Mouse (Mus musculus) MEL (cell line): ENCODE data around the gene Olfr692.

Experiments
- CTCF ChIP-seq, 3 experiments: IDR thresholded peaks in 2 of 3; conservative IDR thresholded peaks in 1 of 3; 2 replicates each; pipeline ENCODE4 v1.5.1; 2011 to 2012; ENCODE audit warnings: low read length in 3 of 3, low read depth in 2 of 3, mild to moderate bottlenecking in 2 of 3, improper control_type of control experiment in 1 of 3, inconsistent platforms in 1 of 3, mixed read lengths in 1 of 3, moderate library complexity in 1 of 3; ENCODE audit not compliant: control insufficient read depth in 1 of 3, insufficient read depth in 1 of 3, poor library complexity in 1 of 3, severe bottlenecking in 1 of 3
- KAT2A ChIP-seq: conservative IDR thresholded peaks from 2 replicates; pipeline ENCODE4 v1.6.1; 2012; ENCODE audit warnings: low read depth, low read length, improper control_type of control experiment, inconsistent platforms
- MAX ChIP-seq: IDR thresholded peaks from 2 replicates; pipeline ENCODE4 v1.6.1; 2011; ENCODE audit warnings: low read length, improper control_type of control experiment
- MYC ChIP-seq: IDR thresholded peaks from 2 replicates; pipeline ENCODE4 v1.6.1; 2011; ENCODE audit warnings: low read depth, mild to moderate bottlenecking, low read length, improper control_type of control experiment, moderate library complexity
- POLR2A ChIP-seq, 2 experiments: IDR thresholded peaks; 2 replicates each; pipeline ENCODE4 v1.6.1; 2011 to 2012; ENCODE audit warnings: low read length in 2 of 2, mild to moderate bottlenecking in 2 of 2, control low read depth in 1 of 2, improper control_type of control experiment in 1 of 2, low read depth in 1 of 2, moderate library complexity in 1 of 2; ENCODE audit not compliant: control insufficient read depth in 1 of 2, insufficient read depth in 1 of 2, poor library complexity in 1 of 2
- POLR2AphosphoS2 ChIP-seq: IDR thresholded peaks from 2 replicates; pipeline ENCODE4 v1.6.1; 2011; ENCODE audit warnings: low read length, improper control_type of control experiment
- RCOR1 ChIP-seq: IDR thresholded peaks from 2 replicates; pipeline ENCODE4 v1.6.1; 2012; ENCODE audit warnings: low read depth, mild to moderate bottlenecking, inconsistent platforms, low read length, improper control_type of control experiment
- SIN3A ChIP-seq: IDR thresholded peaks from 2 replicates; pipeline ENCODE4 v1.6.1; 2012; ENCODE audit warnings: low read length, improper control_type of control experiment, inconsistent platforms
- ZC3H11A ChIP-seq: IDR thresholded peaks from 2 replicates; pipeline ENCODE4 v1.6.1; 2012; ENCODE audit warnings: low read depth, mild to moderate bottlenecking, inconsistent platforms, low read length, improper control_type of control experiment
- ZMIZ1 ChIP-seq: IDR thresholded peaks from 2 replicates; pipeline ENCODE4 v1.6.1; 2012; ENCODE audit warnings: low read depth, mild to moderate bottlenecking, inconsistent platforms, low read length, improper control_type of control experiment, moderate library complexity

- TF ChIP-seq KAT2A (no peak), ZMIZ1 (no peak), MAX (no peak), CTCF (IDR thresholded peaks at IDR 0.05 in 2 of 3, conservative IDR thresholded peaks at IDR 0.05 in 1 of 3; ENCODE audit: control insufficient read depth in 1 of 3, insufficient read depth in 1 of 3, low read depth in 2 of 3, low read length in 3 of 3, poor library complexity in 1 of 3, severe bottlenecking in 1 of 3) (no peak), POLR2AphosphoS2 (no peak), SIN3A (no peak), POLR2A (IDR thresholded peaks at IDR 0.05; ENCODE audit: control insufficient read depth in 1 of 2, insufficient read depth in 1 of 2, low read depth in 1 of 2, low read length in 2 of 2, poor library complexity in 1 of 2) (no peak), RCOR1 (no peak), ZC3H11A (no peak), MYC (no peak)
Measured at GRCm38 (mm10) chr7:105416529-105416928, 48.5 kb downstream of the Olfr692 start.
